Mouse (Mus musculus) right cerebral cortex, adult 18-20 months (tissue): ENCODE data around the gene Gtf2a2.

ENCODE experiments used
- DNase-seq: peaks from one replicate; pipeline ENCODE4 v3.0.0; 2022; ENCODE audit warnings: mixed read lengths

The Gtf2a2 gene

GRCm38 (mm10) chr9:70069961-70070435 lies 57.6 kb downstream of the Gtf2a2 start:
- no peak for DNase-seq

- DNase-seq = no peak
Observed at GRCm38 (mm10) chr9:70072387-70072786, 60.0 kb downstream of the Gtf2a2 start.
